Mouse (Mus musculus) mesoderm, embryonic 11.5 days (tissue): ENCODE data around the gene Zcchc4.

ENCODE experiments used
- DNase-seq: peaks from one replicate; pipeline ENCODE4 v3.0.0-alpha.2; 2012; ENCODE audit warnings: low read depth, low spot score

Zcchc4 gene

GRCm38 (mm10) chr5:52794109-52794508, 18.9 kb downstream of the Zcchc4 start:
- no peak for DNase-seq

GRCm38 (mm10) chr5:52799274-52799985, 24.2 kb downstream of the Zcchc4 start:
- DNase-seq: no peak

GRCm38 (mm10) chr5:52805801-52806200, 30.6 kb downstream of the Zcchc4 start:
- DNase-seq: no peak

GRCm38 (mm10) chr5:52806349-52806748, 31.1 kb downstream of the Zcchc4 start:
- DNase-seq: no peak

- no peak for DNase-seq
Observed at GRCm38 (mm10) chr5:52807030-52807429, 31.8 kb downstream of the Zcchc4 start.

- no peak for DNase-seq
Observed at GRCm38 (mm10) chr5:52810446-52810845, 35.2 kb downstream of the Zcchc4 start.

- DNase-seq: no peak
Observed at GRCm38 (mm10) chr5:52811056-52811455, 35.8 kb downstream of the Zcchc4 start.

- DNase-seq: no peak
Observed at GRCm38 (mm10) chr5:52812456-52812855, 37.2 kb downstream of the Zcchc4 start.

GRCm38 (mm10) chr5:52813312-52813711, 38.1 kb downstream of the Zcchc4 start:
- DNase-seq: no peak

GRCm38 (mm10) chr5:52818676-52819075, 43.5 kb downstream of the Zcchc4 start:
- DNase-seq: no peak

GRCm38 (mm10) chr5:52821691-52822090, 46.5 kb downstream of the Zcchc4 start:
- peak; percentile 62 for DNase-seq

GRCm38 (mm10) chr5:52827923-52828322, 52.7 kb downstream of the Zcchc4 start:
- no peak for DNase-seq

- DNase-seq: no peak
Observed at GRCm38 (mm10) chr5:52833005-52833404, 57.8 kb downstream of the Zcchc4 start.

GRCm38 (mm10) chr5:52833761-52834274, 58.6 kb downstream of the Zcchc4 start, which contains the start of gene Anapc4:
Gene Anapc4 (plus strand): TSS chr5:52834012.
- DNase-seq: peak; percentile 99

GRCm38 (mm10) chr5:52834386-52834785, 59.2 kb downstream of the Zcchc4 start:
- DNase-seq: no peak

- DNase-seq: no peak
Observed at GRCm38 (mm10) chr5:52844319-52844718, 69.1 kb downstream of the Zcchc4 start.

GRCm38 (mm10) chr5:52855727-52856126, 80.5 kb downstream of the Zcchc4 start:
- no peak for DNase-seq

- no peak for DNase-seq
Observed at GRCm38 (mm10) chr5:52864446-52864845, 89.2 kb downstream of the Zcchc4 start.

GRCm38 (mm10) chr5:52865825-52866224, 90.6 kb downstream of the Zcchc4 start:
- no peak for DNase-seq

- DNase-seq: no peak
Observed at GRCm38 (mm10) chr5:52866361-52867155, 91.3 kb downstream of the Zcchc4 start.

GRCm38 (mm10) chr5:52868918-52869703, 93.9 kb downstream of the Zcchc4 start:
- no peak for DNase-seq

- no peak for DNase-seq
Observed at GRCm38 (mm10) chr5:52871461-52871860, 96.3 kb downstream of the Zcchc4 start.
